Mouse (Mus musculus) G1E (cell line): ENCODE results near the gene Apol6.
"Not testable (repeated sequence)": the region's sequence is repeated elsewhere in the genome, so short reads cannot be mapped to it uniquely, and the experiment has no call there.

Source experiments
- CTCF ChIP-seq: IDR thresholded peaks from 2 replicates; pipeline ENCODE4 v1.5.1; 2012; ENCODE audit warnings: low read depth, low read length, inconsistent platforms, mixed read lengths
- GATA1 ChIP-seq: IDR thresholded peaks from 2 replicates; pipeline ENCODE4 v1.6.1; 2012; ENCODE audit warnings: borderline replicate concordance, low read length, inconsistent platforms, mixed read lengths
- POLR2AphosphoS5 ChIP-seq: IDR thresholded peaks from 2 replicates; pipeline ENCODE4 v1.6.1; 2012; ENCODE audit warnings: low read depth, low read length, inconsistent platforms; ENCODE audit not compliant: insufficient replicate concordance
- TAL1 ChIP-seq: conservative IDR thresholded peaks from 2 replicates; pipeline ENCODE4 v1.6.1; 2012; ENCODE audit warnings: low read depth, low read length, inconsistent platforms, mixed read lengths

DNA sequence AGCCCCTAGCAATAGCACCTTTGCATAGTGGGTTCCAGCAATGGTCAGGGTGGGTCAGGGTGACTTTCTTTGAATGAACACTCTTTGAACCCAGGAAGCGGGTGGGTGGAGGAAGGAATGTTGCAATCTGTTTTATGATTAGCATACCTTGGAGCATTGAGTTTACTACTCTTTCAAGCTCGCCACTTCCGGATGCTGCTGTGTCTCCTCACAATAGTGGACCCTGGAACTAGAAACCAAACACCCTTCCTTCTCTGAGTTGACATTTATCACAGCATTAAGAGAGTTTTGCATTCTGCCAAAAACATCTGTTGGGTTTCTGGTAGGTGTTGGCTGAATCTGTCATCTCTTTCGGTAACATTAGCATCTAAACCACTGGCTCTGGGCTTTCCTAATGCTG is 14.9 kb downstream of the Apol6 start:
- not testable (repeated sequence) for TF ChIP-seq CTCF, GATA1, TAL1, POLR2AphosphoS5
